Mouse (Mus musculus) T-helper 1 cell (primary cell): ENCODE data around the gene Pde4c.

ENCODE experiments used
- in situ Hi-C: fragments of 300-600 bp; cut with MboI, MseI; formaldehyde crosslinking; loops from one replicate; pipeline ENCODE4 v1.15.1; 2025; ENCODE audit warnings: high pct_unique_total_duplicates

Pde4c gene

DNA sequence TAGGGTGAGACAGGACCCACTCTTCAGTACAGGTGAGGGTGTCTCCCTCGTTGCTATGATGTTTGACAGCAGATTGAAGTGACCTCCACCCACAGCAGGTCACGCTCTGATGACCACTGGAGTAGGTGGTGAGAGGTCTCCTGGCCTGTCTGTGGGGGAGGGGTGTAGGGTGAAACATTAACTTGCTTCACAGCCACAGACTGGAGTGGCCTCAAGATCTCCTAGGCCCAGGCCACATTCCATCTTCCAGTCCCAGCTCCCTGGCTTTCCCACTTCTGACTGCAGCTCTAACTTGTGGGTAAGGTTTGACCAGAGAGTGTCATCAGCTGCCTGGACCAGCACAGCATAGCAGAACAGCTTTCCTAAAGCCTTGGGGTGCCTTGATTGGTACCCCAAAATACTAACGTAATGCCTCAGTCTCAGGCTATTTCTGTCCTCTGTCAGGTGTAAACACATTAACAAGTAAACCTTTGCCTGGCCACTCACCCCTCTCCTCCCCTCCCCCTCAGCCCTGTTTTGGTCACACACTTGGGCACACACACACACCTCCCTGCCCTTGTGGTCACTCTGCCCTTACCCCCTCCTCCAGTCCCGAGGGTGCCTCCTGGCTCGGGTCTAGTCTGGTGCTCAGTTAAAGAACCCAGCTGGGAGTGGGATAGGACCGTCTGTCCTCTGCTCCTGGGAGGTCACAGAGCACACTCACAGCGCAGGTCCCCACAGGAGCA lies at the start of gene Pde4c:
Gene Pde4c, plus strand, starts transcription at position 235 of the 725 bp plus-strand sequence.
- in situ Hi-C loops: no loop called here

DNA sequence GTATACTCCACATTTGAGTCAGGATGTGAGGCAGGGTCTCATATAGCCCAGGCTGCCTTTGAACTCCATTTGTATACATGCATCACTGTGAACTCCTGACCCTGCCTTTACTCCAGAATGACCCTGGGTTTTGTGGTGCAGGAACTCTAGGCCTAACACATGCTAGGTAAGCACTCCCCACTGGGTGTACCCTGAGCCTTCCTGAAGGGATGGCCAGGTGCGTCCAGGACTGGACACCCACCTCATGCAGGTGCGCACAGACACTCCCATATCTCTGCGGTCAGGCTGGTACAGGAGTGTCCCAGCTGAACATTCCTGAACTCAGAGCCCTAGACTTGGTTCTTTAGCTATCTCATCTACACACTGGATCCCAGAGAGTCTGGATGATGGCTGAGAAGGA lies 49.4 kb upstream of the Pde4c start:
- in situ Hi-C loops: no loop called here

DNA sequence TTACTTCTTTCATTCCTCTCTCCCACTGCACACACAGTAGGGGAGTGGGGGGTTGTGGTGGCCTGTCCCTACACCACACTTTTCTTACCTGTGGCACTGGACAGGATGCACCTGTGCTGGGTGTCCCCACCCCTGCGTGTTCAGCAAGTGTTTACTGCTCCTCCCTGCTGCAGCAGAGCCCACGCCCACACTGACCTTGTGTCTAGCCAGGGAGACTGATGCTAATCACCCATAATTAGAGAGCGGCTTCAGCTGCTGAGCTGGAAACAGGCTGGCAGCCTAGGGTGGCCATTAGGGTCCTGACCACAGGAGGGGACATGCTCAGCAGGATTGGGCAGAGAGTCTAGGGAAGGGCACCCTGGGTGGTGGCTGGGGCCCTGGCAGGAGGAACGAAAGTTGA lies 48.8 kb upstream of the Pde4c start:
- in situ Hi-C loops: no loop called here

DNA sequence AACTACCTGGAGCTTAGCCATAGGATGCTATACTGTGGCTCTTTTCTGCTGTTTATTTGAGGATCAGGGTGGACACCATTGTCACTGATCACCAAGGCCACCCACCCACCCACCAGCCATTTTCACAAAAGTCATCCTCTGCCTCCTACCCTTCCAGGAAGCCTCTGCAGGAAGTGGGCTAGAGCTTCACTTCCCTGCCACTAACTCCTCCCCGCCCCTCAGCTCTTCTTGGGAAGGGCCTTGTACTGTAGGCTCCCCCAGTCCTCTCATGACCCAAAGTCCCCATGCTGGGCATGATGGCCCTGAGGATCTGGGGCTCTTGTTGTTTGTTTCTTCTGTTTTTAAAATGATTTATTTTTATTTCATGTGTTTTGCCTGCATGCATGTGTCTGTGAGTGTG lies 48.2 kb upstream of the Pde4c start:
- in situ Hi-C loops: no loop called here

DNA sequence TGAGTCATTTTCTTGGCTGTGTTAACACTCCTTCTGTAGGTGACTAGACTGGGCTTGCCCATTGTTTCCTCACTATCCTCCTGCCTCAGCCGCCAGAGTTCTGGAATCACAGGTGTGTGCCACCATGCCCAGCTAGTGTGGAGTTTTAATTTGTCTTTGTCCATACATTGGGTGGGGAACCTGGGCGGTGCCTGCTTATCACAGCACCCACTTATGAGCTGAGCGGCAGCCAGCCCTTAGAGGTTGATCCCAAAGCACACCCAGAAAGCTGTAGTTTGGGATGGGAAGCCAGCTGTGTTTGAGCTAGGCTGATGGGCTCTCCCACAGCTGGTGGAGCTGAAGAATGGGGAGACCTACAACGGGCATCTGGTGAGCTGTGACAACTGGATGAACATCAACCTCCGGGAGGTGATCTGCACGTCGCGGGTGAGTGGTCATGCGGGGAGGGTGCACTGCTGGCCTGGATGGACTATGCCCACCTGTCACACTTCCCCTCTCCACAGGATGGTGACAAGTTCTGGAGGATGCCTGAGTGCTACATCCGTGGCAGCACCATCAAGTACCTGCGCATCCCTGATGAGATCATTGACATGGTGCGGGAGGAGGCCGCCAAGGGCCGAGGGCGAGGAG lies 46.0 kb upstream of the Pde4c start:
- in situ Hi-C loops: no loop called here

DNA sequence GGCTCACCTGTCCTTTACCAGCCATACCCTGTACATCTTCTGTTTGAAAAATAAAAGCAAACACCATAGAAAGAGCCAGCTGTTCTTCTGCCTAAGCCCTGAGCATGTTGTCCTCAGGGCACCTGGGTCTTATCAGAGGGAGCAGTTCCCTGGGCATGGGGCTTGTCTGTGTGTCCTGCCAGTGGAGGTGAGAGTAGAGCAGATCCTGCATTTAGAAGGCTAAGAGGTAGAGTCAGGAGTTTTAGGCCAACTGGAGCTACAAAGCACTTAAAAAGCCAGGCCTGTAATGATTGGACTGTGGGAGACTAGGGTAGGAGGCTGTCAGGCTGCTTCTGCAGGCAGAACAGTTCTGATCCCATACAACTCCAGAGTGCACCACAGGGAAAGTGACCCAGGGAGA lies 44.8 kb upstream of the Pde4c start:
- in situ Hi-C loops: no loop called here

DNA sequence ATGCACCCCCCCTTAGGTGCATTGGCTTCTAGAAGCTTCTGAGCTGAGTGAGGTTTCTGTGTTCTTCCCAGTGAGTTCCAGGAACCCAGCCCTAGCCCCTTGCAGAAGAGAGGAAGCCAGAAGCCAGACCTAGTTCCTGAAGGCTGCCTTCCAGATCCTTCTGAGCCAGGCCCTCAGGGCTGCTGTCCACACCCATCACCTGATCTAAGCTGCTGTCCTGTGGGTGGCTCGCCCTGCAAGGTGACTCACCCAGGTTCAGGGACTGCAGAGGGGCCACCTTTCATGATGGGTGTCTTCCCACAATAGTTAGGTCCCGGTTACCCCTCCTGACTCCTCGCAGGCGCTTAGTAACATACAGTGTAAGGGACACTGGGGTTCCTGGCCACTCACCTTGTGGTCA lies 44.1 kb upstream of the Pde4c start:
- in situ Hi-C loops: no loop called here

DNA sequence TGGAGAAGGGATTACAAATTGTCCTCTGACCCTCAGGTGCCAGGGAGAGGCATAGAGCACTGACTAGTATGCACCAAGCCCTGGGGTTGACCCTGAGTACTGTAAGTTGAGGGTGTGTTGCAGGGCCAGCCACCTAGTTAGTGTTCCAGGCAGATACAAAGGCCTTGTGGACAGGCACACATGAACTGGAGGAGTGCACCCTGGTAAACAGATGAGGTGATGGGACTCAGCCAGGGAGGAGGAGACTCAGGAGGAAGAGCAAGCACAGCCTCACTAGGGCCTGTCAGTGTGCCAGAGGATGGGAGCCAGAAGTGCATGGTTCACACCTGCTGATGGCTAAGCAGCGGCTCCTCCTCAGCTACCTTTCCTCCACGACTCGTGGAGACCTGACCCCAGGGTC lies 43.5 kb upstream of the Pde4c start:
- in situ Hi-C loops: no loop called here

DNA sequence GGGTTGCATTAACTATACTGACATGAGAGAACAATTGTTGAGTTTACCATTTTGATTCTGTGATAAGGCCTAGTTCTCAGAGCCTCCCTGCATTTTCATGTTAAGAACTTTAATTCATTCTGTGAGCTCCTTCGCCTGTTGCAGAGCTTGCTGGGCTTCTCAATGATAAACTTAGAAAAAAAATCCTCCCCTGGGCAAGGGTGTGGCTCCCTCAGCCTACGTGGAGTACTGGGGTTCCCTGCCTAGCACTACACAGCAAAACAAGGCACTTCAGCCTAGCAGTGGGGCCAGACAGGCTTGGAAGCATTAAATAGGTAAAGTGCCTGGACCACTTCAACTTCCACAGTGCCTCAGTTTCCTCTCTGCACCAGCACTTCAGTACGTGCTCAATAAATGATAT lies 42.1 kb upstream of the Pde4c start:
- in situ Hi-C loops: no loop called here

DNA sequence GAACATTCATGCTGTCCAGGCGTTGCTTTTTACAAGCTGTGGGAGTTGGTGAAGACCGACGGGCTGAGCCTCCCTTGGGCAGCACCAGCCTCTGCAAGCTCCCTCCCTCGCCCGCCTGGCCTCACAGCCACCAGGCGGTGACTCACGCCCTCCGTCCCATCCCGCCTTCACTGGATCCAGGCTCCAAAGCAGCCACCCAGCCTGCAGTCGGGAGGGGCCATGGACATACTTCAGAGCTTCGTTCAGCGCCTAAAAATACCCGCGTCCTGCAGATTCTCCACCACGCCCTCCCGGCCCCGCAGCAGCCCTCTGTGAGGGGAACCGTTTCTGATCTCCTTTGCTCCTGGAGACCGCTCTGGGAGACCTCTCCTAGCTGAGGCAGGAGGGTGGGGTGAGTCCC lies 41.3 kb upstream of the Pde4c start:
- in situ Hi-C loops: no loop called here

DNA sequence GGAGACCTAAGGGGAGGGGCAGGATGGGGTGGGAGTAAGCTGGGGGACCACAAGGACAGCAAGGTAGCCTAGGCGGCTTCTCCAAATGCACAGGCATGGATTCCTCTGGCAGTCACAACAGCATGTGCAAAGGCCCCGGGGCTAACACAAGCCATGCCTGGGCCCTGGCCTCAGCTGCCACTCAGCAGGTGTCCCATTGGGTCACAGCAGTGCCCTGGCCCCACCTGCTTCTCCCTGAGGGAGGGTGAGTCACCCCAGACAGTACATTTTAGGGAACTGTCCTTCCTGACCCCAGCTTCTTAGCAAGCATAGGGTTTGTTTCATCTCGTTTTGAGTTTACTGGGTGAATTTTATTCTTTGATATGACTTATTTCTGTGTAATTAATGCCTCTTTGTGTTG lies 40.8 kb upstream of the Pde4c start:
- in situ Hi-C loops: no loop called here

DNA sequence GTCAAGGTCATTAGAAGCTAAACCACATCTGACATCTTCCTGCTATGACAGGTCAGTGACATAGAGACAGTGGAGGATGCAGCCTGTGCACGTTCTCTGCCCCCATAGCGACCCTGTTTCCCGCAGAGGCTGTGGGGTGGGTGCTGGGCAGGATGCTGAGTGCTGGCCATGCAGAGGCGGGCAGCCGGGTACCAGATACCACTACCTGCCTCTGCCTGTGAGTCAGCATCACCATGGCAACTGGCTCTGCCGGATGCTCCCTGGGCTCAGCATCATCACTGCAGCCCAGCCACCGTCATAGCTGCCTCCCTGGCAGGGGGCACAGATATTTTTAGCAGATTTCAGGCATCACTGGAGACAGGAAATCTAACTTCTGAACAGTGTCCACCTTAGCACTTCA lies 39.2 kb upstream of the Pde4c start:
- in situ Hi-C loops: no loop called here

DNA sequence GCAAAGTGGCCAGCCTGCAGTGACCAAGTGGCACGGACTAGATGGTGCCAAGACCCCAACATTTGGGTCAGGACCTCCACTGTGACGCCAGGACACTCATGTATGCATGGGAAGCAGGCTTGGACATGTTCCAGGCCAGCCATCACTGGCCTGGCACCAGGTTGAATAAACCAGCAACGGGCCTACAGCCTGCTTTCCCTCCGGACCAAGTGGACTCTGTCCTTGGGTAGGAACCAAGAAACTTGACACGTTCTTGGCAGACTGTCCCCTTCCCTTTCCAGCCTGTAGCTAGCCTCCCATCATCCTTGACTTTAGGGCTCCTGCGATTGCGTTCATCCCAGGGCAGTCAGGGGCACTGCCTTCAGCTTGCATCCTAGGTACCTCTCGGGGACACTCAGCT lies 35.9 kb upstream of the Pde4c start:
- in situ Hi-C loops: no loop called here

DNA sequence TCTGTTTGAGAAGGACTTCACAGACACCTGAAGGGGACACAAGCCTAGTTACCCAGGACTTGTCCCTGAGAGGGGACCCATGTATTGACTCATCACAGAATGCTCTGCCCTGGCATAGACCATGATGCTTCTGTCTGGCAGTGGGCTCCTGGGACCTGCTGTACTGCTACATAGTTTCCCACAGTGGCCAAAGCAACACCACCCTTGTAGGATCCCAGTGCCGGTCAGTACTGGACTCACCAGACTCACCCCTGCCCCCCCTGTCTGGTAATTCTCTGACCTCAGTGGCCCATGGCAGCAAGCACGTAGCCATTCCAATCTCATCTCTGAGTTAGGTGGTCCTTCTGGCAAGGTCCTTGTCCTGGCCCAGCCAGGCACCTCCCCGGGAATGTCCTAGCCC lies 35.4 kb upstream of the Pde4c start:
- in situ Hi-C loops: no loop called here

DNA sequence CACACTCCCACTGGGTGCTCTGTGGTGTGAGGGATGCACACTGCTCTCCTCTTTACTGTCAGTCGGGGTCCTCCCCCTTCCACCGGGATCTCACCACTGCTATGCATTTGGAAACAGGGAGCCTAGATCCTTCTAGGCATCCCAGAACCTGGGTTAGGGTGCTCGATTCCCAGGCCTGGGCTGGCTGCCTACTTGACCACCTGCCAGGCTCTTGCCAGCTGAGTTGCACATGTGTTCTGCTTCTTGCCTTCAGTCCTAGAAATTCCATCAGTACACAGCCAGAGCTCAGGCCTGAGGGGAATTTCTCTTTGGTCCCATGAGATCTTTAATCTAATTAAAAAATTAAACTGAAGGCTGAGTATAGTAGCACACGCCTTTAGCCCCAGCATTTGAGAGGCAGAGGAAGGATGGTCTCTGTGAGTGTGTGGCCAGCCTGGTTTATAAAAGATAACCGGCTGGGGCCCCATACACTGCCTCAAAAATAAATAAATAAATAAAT lies 33.6 kb upstream of the Pde4c start:
- in situ Hi-C loops: no loop called here

DNA sequence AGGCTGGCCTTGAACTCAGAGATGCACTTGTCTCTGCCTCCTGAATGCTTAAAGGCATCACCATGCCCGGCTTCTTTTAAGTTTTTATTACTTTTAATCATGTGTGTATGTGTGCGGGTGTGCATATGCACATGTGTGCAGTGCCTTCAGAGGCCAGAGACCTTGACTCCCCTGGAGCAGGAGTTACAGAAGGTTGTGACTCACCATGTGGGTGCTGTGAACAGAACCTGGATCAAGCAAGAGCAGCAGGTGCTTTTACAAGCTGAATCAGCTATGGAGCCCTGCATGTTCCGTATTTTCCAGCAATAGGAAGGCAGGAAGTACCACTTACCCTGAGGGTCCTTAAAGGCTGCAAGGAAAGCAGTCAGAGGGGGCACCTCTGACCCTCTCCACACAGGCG lies 32.3 kb upstream of the Pde4c start:
- in situ Hi-C loops: no loop called here

DNA sequence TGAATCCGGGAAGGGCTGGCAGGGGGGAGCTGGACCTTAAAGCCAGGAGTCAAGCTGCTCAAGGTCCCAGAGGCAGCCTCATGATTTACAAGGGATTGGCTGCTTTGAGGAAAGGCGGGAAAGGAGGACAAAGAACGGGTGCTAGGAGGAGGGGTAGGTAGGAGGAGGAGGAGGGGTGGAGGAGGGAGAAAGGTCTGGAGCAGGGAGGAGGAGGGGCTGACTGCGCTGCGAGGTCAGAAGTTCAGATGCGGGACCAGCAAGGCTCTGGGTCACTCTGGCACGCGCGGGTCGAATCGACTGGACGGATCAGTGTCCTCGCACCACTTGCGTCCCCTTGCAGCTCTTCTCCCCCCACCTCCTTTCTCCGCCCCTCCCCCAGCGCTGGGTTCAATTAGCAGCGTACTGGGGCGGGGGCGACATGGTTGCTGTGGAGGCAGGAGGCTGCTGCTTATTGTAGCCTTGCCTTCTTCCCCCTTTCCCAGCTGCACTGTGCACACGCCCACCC lies 31.7 kb upstream of the Pde4c start:
- in situ Hi-C loops: no loop called here

DNA sequence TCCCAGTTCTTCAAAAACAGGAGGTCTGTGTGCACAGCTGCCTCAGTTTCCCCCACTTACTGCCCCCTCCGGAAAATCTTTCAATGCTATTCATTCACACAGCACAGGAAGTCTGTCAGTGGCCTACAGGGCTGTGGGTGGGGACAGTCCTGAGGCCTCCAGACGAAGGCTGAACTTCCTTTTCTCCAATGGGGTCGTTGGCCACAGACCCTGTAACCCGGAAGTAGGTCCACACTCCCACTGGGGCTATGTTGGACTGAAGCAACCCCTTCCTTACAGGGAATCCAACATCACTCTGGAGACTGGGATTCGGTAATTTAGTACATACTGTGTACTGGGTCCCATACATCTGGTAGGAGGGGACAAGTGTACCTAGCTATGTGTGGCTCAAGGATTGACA lies 29.9 kb upstream of the Pde4c start:
- in situ Hi-C loops: no loop called here

DNA sequence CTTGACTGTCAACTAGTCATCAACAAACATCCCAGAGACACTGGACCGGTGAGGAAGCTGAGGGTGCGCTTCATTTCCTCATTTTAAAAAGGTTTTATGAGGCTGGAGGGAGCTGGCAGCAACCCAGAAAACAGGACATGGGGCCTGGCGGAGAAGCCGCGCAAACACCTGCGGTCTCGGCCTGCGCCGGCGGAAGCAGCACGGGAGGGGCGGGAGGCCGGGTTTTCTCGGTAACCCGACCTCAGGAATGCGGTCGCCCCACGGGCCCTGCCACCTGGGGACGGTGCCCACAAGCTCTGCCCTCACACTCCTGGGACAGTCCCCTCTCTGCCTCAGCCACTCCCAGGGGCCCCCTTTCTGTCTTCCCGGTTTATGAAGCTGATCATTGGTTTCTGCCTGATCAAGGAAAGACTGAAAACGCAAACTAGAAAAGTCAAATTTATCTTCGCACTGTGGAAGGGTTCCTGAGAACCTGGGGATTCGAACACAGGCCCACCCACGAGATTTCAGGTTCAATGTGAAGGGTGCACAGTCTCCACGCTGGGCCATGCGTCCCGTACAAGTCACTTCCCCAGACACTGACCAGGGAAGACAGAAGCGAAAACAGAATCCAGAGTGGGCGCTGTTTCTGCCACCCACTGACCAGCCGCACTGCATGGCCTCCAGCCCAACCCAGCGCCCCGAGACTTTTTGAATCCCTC lies 28.1 kb upstream of the Pde4c start:
- in situ Hi-C loops: no loop called here

DNA sequence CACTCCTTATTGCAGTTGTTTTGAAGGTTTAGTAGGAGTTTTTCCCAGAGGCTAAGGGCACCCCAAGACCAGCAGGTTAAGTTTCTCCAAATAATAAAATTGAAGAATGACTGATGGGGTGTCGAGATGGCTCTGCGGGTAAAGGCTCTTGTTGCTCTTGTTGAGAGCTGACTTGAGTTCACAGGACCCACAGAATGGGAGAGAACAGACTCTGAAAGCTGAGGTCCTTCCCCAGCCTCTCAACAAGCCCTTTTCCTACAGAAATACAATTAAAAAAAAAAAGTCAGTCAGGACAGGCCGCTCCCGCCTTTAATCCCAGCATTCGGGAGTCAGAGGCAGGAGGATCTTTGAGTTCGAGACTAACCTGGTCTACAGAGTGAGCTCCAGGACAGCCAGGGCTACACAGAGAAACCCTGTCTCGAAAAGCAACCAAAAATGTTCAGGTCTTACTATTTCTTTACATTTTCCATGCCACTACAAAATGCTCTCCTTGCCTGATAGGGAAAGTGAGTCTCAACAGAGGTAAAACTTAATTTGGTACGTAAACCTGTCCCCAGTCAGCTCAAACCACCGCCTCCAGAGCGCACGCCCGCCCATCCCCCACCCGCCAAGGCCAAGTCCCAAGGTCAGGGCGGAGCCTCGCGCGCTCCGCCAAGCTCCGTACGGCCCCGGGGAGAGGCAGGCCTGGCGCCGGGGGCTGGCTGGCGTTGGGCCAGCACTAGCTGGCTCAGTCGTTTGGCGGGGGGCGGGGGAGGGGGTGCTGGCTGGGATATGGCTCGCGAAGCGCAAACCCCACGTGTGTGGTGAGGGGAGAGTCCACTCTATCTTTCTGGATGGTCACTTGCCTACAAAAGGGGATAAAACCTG lies 27.3 kb upstream of the Pde4c start:
- in situ Hi-C loops: no loop called here

DNA sequence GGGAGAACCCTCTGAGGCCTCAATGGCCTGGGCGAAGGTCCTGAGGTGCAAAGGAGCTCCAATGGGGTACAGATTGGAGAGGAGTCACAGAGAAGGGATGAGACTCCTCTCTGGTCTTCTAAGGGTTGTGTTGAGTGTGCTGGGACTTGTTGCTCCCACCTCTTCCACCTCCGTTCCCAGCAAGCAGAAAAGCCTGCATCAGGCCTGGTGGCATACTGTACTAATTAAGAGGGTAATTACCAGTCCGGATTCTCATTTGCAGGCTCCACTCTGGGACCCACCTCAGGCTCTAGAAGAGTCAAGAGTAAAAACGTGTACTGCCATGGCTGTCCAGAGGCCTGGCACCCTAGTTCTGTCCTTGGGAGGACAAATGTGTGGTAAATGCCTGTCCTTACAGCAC lies 26.6 kb upstream of the Pde4c start:
- in situ Hi-C loops: no loop called here
